Mouse (Mus musculus) hindbrain, embryonic 16.5 days (tissue): ENCODE data around the gene Cfap161. TPM values are rescaled to one million over a fixed set of nuclear protein-coding genes. Genes with fewer than 3 reads are reported as not detected.

ENCODE experiments used
- ATAC-seq: fragments of 200-750 bp; cut with Nextera tagmentation; 2 replicates; pipeline ENCODE4 v1.8.0; 2017; ENCODE audit warnings: moderate TSS enrichment, moderate library complexity
- H3K27ac ChIP-seq: fragments of 300-500 bp; sonication (generic); 2 replicates; pipeline ENCODE4 v1.5.1; 2014; ENCODE audit warnings: low read depth, mild to moderate bottlenecking, control low read depth, low read length, moderate library complexity
- H3K27me3 ChIP-seq: fragments of 300-500 bp; sonication (generic); replicated peaks from 2 replicates; pipeline ENCODE4 v1.6.1; 2014; ENCODE audit warnings: low read length; ENCODE audit not compliant: control insufficient read depth, insufficient read depth
- H3K36me3 ChIP-seq: fragments of 300-500 bp; sonication (generic); 2 replicates; pipeline ENCODE4 v1.6.1; 2014; ENCODE audit warnings: mild to moderate bottlenecking, low read length, moderate library complexity, mixed read lengths; ENCODE audit not compliant: control insufficient read depth, insufficient read depth
- H3K4me1 ChIP-seq: fragments of 300-500 bp; sonication (generic); 2 replicates; pipeline ENCODE4 v1.6.1; 2014; ENCODE audit warnings: low read depth, low read length; ENCODE audit not compliant: control insufficient read depth, insufficient read depth
- H3K4me2 ChIP-seq: fragments of 300-500 bp; sonication (generic); 2 replicates; pipeline ENCODE4 v1.6.1; 2014; ENCODE audit warnings: mild to moderate bottlenecking, low read length, control low read depth, moderate library complexity
- H3K4me3 ChIP-seq: fragments of 300-500 bp; sonication (generic); 2 replicates; pipeline ENCODE4 v1.5.1; 2014; ENCODE audit warnings: mild to moderate bottlenecking, low read length, control low read depth, moderate library complexity
- H3K9ac ChIP-seq: fragments of 300-500 bp; sonication (generic); 2 replicates; pipeline ENCODE4 v1.6.1; 2014; ENCODE audit warnings: low read depth, mild to moderate bottlenecking, control low read depth, low read length, moderate library complexity
- H3K9me3 ChIP-seq: fragments of 300-500 bp; sonication (generic); 2 replicates; pipeline ENCODE4 v1.6.1; 2014; ENCODE audit warnings: mild to moderate bottlenecking, low read length, moderate library complexity; ENCODE audit not compliant: control insufficient read depth
- WGBS: fragments of 180-500 bp; shearing (Covaris S2); extraction: QIAGEN DNeasy Blood & Tissue Kit; methylation state at CpG from one replicate; pipeline ENCODE4 v1.1.7; 2014; 5-methylcytosine and 5-hydroxymethylcytosine counted together
- polyA plus RNA-seq: library from polyadenylated mRNA; unstranded; fragments of >200 nt; fragmentation: Nextera tagmentation; extraction: Ambion mirVana; gene quantifications from 2 replicates; pipeline ENCODE4 v1.2.1, GENCODE M21; 2015

Cfap161 gene
- polyA plus RNA-seq, 1 experiment from 2014 or later = 2.0 TPM

DNA sequence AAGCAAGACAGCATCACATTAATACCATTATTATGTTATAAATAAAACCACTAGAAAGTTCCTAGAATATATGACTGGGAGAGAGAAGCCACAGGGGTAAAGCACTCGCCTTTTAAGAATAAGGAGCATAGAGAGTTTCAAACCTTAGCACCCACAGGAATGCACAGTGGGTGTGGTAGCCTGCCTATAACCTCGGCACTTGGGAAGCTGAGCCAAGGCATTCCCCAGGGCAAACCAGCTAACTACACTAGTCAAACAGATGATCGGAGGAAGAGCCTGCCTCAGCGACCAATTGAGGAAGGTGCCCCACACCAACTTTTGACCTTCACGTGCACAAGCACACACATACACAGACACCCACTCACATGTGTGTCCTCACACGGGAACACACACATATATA lies 63.4 kb downstream of the Cfap161 start:
- no peaks in the 10 kb centered on the region for H3K27me3 ChIP-seq

DNA sequence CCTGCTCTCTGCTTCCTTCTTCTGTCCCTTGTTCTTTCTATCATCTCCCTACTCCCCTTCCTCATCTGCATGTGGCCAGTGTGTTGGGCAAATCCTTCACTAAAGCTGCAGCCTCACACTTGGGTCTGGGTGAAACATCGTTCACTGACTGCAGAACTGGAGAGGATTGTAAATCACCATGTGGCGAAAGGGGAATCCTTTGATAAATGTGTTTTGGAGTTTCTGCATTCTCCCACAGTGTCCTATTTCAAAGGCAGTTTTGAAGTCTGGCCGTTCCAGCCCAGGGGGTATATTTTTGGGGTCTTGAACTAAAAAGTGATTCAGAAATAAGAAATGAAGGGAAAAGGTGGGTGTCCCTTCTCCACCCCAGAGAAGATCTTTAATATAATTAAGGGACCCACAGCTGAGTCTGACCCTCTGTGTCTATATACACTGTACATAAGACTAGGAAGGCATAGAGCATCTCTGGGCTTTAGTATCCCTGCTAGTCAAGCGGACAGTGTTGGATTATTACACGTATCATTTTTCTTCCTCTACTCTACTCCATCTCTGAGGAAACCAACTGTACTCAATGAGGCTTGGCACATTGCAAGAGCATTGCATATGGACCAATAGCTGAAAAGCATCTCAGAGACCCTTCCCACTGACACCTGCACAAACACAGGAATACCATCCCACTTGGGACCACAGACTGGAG lies 67.6 kb downstream of the Cfap161 start:
- H3K9me3 ChIP-seq = no peaks in the 10 kb centered on the region
- H3K4me1 ChIP-seq = no peaks in the 10 kb centered on the region; the same call in 1 of the 2 replicates
- no peak for ATAC-seq
- no peak overlapping the region for H3K27ac ChIP-seq
- H3K36me3 ChIP-seq = no peaks in the 10 kb centered on the region
- H3K4me3 ChIP-seq = no peak overlapping the region
- no peak overlapping the region for H3K4me2 ChIP-seq
- H3K9ac ChIP-seq = no peak overlapping the region
- H3K27me3 ChIP-seq = no peaks in the 10 kb centered on the region
- 79% methylated on average over 5 of the region's 5 CpGs for WGBS

More for the DNA sequence above, 63.4 kb downstream of the Cfap161 start:
- no peaks in the 10 kb centered on the region for H3K9me3 ChIP-seq
- 85% methylated on average over 6 of the region's 6 CpGs for WGBS
- no peak overlapping the region for H3K4me3 ChIP-seq
- no peak overlapping the region for H3K27ac ChIP-seq
- no peaks in the 10 kb centered on the region; the same call in 1 of the 2 replicates for H3K4me1 ChIP-seq
- no peaks in the 10 kb centered on the region for H3K36me3 ChIP-seq
- ATAC-seq = no peak
- H3K4me2 ChIP-seq = no peak overlapping the region
- no peak overlapping the region for H3K9ac ChIP-seq

DNA sequence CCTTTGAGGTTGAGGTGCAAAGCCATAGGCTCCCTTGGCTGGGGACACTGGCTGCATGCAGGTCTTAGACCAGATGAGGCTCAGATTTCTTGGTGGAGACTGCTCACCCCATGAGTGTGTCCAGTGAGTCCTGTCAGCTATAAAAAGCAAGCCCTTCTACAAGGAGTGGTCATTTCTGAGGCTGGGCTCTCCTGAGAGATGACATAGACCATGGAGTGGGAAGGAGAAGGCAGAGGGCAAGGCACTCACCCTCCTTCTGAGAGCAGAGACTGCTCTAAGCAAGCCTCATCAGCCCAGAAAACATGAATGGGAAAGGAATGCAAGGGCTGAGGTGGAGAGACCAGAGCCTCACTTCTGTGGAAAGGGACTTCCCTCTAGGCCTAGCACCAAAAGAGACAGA lies 68.9 kb downstream of the Cfap161 start:
- Histone ChIP-seq H3K4me1 (no peaks in the 10 kb centered on the region), H3K36me3 (no peaks in the 10 kb centered on the region), H3K9ac (no peak overlapping the region), H3K4me2 (no peak overlapping the region), H3K27me3 (no peaks in the 10 kb centered on the region), H3K27ac (no peak overlapping the region), H3K9me3 (no peaks in the 10 kb centered on the region), H3K4me3 (no peak overlapping the region)
- ATAC-seq = no peak

DNA sequence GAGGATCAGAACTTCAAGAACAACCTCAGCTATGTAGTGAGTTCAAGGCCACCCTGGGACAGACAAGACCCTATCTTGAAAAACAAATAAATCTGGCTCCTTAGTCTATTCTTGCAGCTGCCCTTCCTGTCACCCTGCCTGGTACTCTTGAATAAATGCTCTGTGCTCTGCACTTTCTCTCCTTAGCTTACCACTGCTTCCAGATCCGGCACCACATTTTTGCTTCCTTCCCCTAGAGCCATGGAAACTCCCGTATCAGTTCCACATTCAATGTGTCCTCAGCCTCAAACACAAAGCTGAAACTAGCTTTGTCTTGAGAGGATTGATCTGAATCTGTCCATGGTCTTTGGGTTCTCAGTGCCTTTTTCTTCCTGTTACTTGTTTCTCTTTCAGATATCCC lies 70.1 kb downstream of the Cfap161 start:
- 66% methylated on average over 2 of the region's 2 CpGs for WGBS
- Histone ChIP-seq H3K9me3 (no peaks in the 10 kb centered on the region), H3K27ac (no peak overlapping the region), H3K9ac (no peak overlapping the region), H3K36me3 (no peaks in the 10 kb centered on the region), H3K27me3 (no peaks in the 10 kb centered on the region), H3K4me1 (no peaks in the 10 kb centered on the region), H3K4me2 (no peak overlapping the region), H3K4me3 (no peak overlapping the region)
- no peak for ATAC-seq

Other genes with a start within 250 kb of the Cfap161 start
- gene Tmc3, start 210.0 kb downstream of the Cfap161 start, polyA plus RNA-seq = 0.29 and 0.33 TPM in 2 replicates
- gene Stard5, start 162.9 kb downstream of the Cfap161 start, polyA plus RNA-seq = 6.6 and 7.3 TPM in 2 replicates
- 1.1 and 1.2 TPM in 2 replicates for gene Il16, start 49.2 kb downstream of the Cfap161 start, polyA plus RNA-seq
- gene Tlnrd1, start 89.4 kb upstream of the Cfap161 start, polyA plus RNA-seq = 6.2 and 7.8 TPM in 2 replicates
- gene Mesd, start 89.6 kb upstream of the Cfap161 start, polyA plus RNA-seq = 63.7 and 83.8 TPM in 2 replicates